ENCODE assay signal across 12 mouse cellular contexts in genomic region chr9:110937506-110938490, GRCm38 (mm10). TPM values are rescaled to one million over a fixed set of nuclear protein-coding genes. Genes with fewer than 3 reads are reported as not detected.
DNase-seq lines count a peak whose midpoint lies in the region; ATAC-seq and TF ChIP-seq lines count a peak whose summit lies in the region.
"Had no signal": no experiment of that assay in that cellular context is flagged by ENCODE, and none has a peak within 500 bp of the region (broad histone marks: within the 10 kb centered on the region; RNA-seq: fewer than 3 reads in every experiment).

No protein-coding gene starts in this region.

- no peaks in the 10 kb centered on the region for H3K4me1 ChIP-seq in hindbrain, embryonic 11.5 days (replicated peaks; ENCODE audit: control insufficient read depth, insufficient read depth, low read length)
- H3K4me1 ChIP-seq in hindbrain, embryonic 14.5 days (replicated peaks; ENCODE audit: control insufficient read depth, insufficient read depth, low read length): 0 out of 2 replicates have a peak, but pooled peaks cover 5% of the 10 kb centered on the region
- H3K4me1 ChIP-seq in cerebellum, adult 2 months (ENCODE audit: control insufficient read depth, insufficient read depth, low read length): peaks cover 5% of the 10 kb centered on the region
- H3K4me1 ChIP-seq: midbrain, embryonic 13.5 days had no signal

- no peak overlapping the region for H3K27ac ChIP-seq in hindbrain, embryonic 11.5 days (ENCODE audit: low read depth, low read length)
- H3K27ac ChIP-seq in hindbrain, embryonic 14.5 days: no peak overlapping the region
- H3K27ac ChIP-seq in cerebellum, adult 2 months (ENCODE audit: insufficient read depth, low read length): no peak overlapping the region
- H3K27ac ChIP-seq: midbrain, embryonic 13.5 days; neural tube, embryonic 13.5 days had no signal

- TF ChIP-seq POLR2A in cerebellum, adult 2 months (IDR thresholded peaks at IDR 0.05; ENCODE audit: borderline replicate concordance, insufficient read depth, low read length): no peak

- no peaks in the 10 kb centered on the region for H3K9me3 ChIP-seq in hindbrain, embryonic 11.5 days (ENCODE audit: control insufficient read depth, low read length)
- no peaks in the 10 kb centered on the region for H3K9me3 ChIP-seq in hindbrain, embryonic 14.5 days (ENCODE audit: control insufficient read depth, low read length)
- H3K9me3 ChIP-seq: midbrain, embryonic 13.5 days; neural tube, embryonic 13.5 days had no signal

- no peak overlapping the region for H3K4me3 ChIP-seq in hindbrain, embryonic 11.5 days (ENCODE audit: low read depth, low read length)
- H3K4me3 ChIP-seq in hindbrain, embryonic 14.5 days (replicated peaks; ENCODE audit: low read length): no peak overlapping the region
- no peak overlapping the region for H3K4me3 ChIP-seq in cerebellum, adult 2 months (replicated peaks; ENCODE audit: insufficient read depth, low read depth, low read length)
- H3K4me3 ChIP-seq: midbrain, embryonic 13.5 days; neural tube, embryonic 13.5 days had no signal

- peak; percentile 28 for DNase-seq in hindbrain, embryonic 11.5 days (ENCODE audit: low spot score)
- no peak for DNase-seq in hindbrain, embryonic 14.5 days (ENCODE audit: low spot score)
- DNase-seq in lung, postnatal 10 days: peak; percentile 44
- DNase-seq in lung, adult 18-20 months: no peak
- peak; percentile 36 for DNase-seq in R1 (ENCODE audit: low read depth, low spot score)
- peak; percentile 63 for DNase-seq in lung, postnatal 36 days
- DNase-seq in cerebellum, adult 2 months: no peak
- DNase-seq: right cerebral cortex, adult 18-20 months had no signal

- no peaks in the 10 kb centered on the region for H3K36me3 ChIP-seq in hindbrain, embryonic 11.5 days (ENCODE audit: control insufficient read depth, insufficient read depth, low read length)
- no peaks in the 10 kb centered on the region for H3K36me3 ChIP-seq in hindbrain, embryonic 14.5 days (replicated peaks; ENCODE audit: control insufficient read depth, insufficient read depth)
- H3K36me3 ChIP-seq: midbrain, embryonic 13.5 days; neural tube, embryonic 13.5 days had no signal

- TF ChIP-seq CTCF in cerebellum, adult 2 months (IDR thresholded peaks at IDR 0.05; ENCODE audit: borderline replicate concordance, insufficient read depth, low read depth, low read length): no peak

- no peak overlapping the region for H3K9ac ChIP-seq in hindbrain, embryonic 11.5 days (ENCODE audit: low read depth, low read length)
- no peak overlapping the region for H3K9ac ChIP-seq in hindbrain, embryonic 14.5 days
- H3K9ac ChIP-seq: midbrain, embryonic 13.5 days; neural tube, embryonic 13.5 days had no signal

- H3K4me2 ChIP-seq in hindbrain, embryonic 11.5 days (replicated peaks; ENCODE audit: low read depth, low read length): no peak overlapping the region
- no peak overlapping the region for H3K4me2 ChIP-seq in hindbrain, embryonic 14.5 days (replicated peaks)
- H3K4me2 ChIP-seq: midbrain, embryonic 13.5 days; neural tube, embryonic 13.5 days had no signal

- WGBS in hindbrain, embryonic 11.5 days: 64% methylated on average over 12 of the region's 12 CpGs
- WGBS in hindbrain, embryonic 14.5 days: 75% methylated on average over 12 of the region's 12 CpGs
- WGBS in cerebellum, adult 2 months: 87% methylated on average over 12 of the region's 12 CpGs

- ATAC-seq in hindbrain, embryonic 11.5 days (ENCODE audit: low FRiP score): no peak
- no peak for ATAC-seq in hindbrain, embryonic 14.5 days (ENCODE audit: low FRiP score)
- ATAC-seq: midbrain, embryonic 13.5 days had no signal

- no peaks in the 10 kb centered on the region for H3K27me3 ChIP-seq in hindbrain, embryonic 11.5 days (ENCODE audit: control insufficient read depth, insufficient read depth, low read length)
- no peaks in the 10 kb centered on the region for H3K27me3 ChIP-seq in hindbrain, embryonic 14.5 days (ENCODE audit: control insufficient read depth, insufficient read depth, low read length)
- H3K27me3 ChIP-seq in cerebellum, adult 2 months (ENCODE audit: control insufficient read depth, insufficient read depth, low read length): no peaks in the 10 kb centered on the region
- H3K27me3 ChIP-seq: midbrain, embryonic 13.5 days; neural tube, embryonic 13.5 days had no signal

RNA-seq across cellular contexts. Expression of gene Tdgf1, which starts 8.2 kb away (rescaled TPM):
- polyA plus RNA-seq in hindbrain, embryonic 11.5 days (2014; fragmentation: Nextera tagmentation; extraction: Ambion mirVana): not detected in 2 replicates
- polyA plus RNA-seq in hindbrain, embryonic 14.5 days (2014; fragmentation: Nextera tagmentation; extraction: Ambion mirVana): 0.14 and 0.40 TPM in 2 replicates
- 7.2 and 7.5 TPM in 2 replicates for polyA plus RNA-seq in cerebellum, adult 2 months (2012; rRNA removed)
- polyA plus RNA-seq: heart, embryonic 14.5 days; liver, embryonic 16.5 days; midbrain, embryonic 13.5 days had no signal

RNA-seq across cellular contexts. Expression of gene Lrrc2, which starts 13.5 kb away (rescaled TPM):
- polyA plus RNA-seq in hindbrain, embryonic 11.5 days (2014; fragmentation: Nextera tagmentation; extraction: Ambion mirVana): 0.06 and 0.21 TPM in 2 replicates
- polyA plus RNA-seq in hindbrain, embryonic 14.5 days (2014; fragmentation: Nextera tagmentation; extraction: Ambion mirVana): 0.86 and 1.0 TPM in 2 replicates
- 3.2 and 3.5 TPM in 2 replicates for polyA plus RNA-seq in cerebellum, adult 2 months (2012; rRNA removed)

RNA-seq across cellular contexts. Expression of gene Fam240a, which starts 21.1 kb away (rescaled TPM):
- polyA plus RNA-seq in hindbrain, embryonic 11.5 days (2014; fragmentation: Nextera tagmentation; extraction: Ambion mirVana): not detected in 2 replicates
- not detected in 2 replicates for polyA plus RNA-seq in hindbrain, embryonic 14.5 days (2014; fragmentation: Nextera tagmentation; extraction: Ambion mirVana)
- not detected in 2 replicates for polyA plus RNA-seq in cerebellum, adult 2 months (2012; rRNA removed)
- polyA plus RNA-seq: heart, embryonic 14.5 days; liver, embryonic 16.5 days; midbrain, embryonic 13.5 days; neural tube, embryonic 13.5 days had no signal

RNA-seq across cellular contexts. Expression of gene Rtp3, which starts 52.6 kb away (rescaled TPM):
- 0.21 TPM in 1 of 2 replicates, not detected in the other for polyA plus RNA-seq in hindbrain, embryonic 11.5 days (2014; fragmentation: Nextera tagmentation; extraction: Ambion mirVana)
- not detected in 2 replicates for polyA plus RNA-seq in hindbrain, embryonic 14.5 days (2014; fragmentation: Nextera tagmentation; extraction: Ambion mirVana)
- 0.34 and 0.63 TPM in 2 replicates for polyA plus RNA-seq in cerebellum, adult 2 months (2012; rRNA removed)
- polyA plus RNA-seq: heart, embryonic 14.5 days; midbrain, embryonic 13.5 days; neural tube, embryonic 13.5 days had no signal

RNA-seq across cellular contexts. Expression of gene Tmie, which starts 57.9 kb away (rescaled TPM):
- polyA plus RNA-seq in hindbrain, embryonic 11.5 days (2014; fragmentation: Nextera tagmentation; extraction: Ambion mirVana): 0.18 and 0.34 TPM in 2 replicates
- 2.3 and 2.4 TPM in 2 replicates for polyA plus RNA-seq in hindbrain, embryonic 14.5 days (2014; fragmentation: Nextera tagmentation; extraction: Ambion mirVana)
- polyA plus RNA-seq in cerebellum, adult 2 months (2012; rRNA removed): 3.7 and 4.4 TPM in 2 replicates

Comparison
In these comparisons a context has a peak if more than half of its experiments do, and no peak if none do; other contexts are left out.
1. DNase-seq: peak in hindbrain, embryonic 11.5 days (single experiment), lung, postnatal 10 days (single experiment), R1 (single experiment) and lung, postnatal 36 days (single experiment); none in hindbrain, embryonic 14.5 days (single experiment), lung, adult 18-20 months (0 of 2) and cerebellum, adult 2 months (0 of 2).